Mouse (Mus musculus): ENCODE measurements around the gene Brd3. TPM values are rescaled to one million over a fixed set of nuclear protein-coding genes. Genes with fewer than 3 reads are reported as not detected.
"Not testable (repeated sequence)": the region's sequence is repeated elsewhere in the genome, so short reads cannot be mapped to it uniquely, and the experiment has no call there.

The Brd3 gene
- total RNA-seq, 2 experiments from 2014 or later, result 29.4 to 54.7 TPM

DNA sequence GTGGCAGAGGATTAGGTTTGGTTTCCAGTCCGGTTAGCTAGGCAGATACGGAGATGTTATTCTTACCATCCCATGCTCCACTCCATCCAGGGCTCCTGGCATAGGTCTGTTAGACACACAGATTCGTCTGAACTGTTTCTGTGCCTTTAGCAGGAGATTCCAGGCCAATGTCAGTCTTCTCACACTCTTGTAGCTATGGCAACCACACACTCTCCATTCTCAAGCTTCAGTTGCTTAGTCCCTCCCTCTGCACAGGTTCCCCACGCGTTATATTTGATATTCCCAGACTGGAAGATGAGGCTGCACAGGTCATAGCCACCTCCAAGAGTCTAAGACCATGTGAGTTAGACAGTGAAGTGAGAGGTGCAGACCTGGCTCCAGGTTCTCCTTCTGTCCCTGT is 6.4 kb upstream of the Brd3 start:
- ATAC-seq (replicated peaks; ENCODE audit: poor library complexity), result no peak

DNA sequence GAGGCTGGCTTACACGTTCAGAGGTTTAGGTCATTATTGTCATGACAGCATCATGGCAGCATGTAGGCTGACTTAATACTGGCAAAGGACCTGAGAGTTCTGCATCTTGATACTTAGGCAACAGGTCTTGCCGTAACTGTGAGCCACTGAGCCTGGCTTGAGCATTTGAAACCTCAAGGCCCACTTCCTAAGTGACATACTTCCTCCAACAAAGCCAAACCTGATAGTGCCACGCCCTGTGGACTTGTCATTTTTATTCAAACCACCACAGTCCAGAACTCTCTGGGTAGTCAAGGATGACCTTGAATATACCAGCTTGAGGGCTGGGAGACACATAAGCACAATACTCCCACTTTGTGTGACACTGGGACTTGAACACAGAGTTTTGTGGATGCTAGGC is 5.4 kb upstream of the Brd3 start:
- peak; percentile 28 for ATAC-seq (replicated peaks; ENCODE audit: poor library complexity)

DNA sequence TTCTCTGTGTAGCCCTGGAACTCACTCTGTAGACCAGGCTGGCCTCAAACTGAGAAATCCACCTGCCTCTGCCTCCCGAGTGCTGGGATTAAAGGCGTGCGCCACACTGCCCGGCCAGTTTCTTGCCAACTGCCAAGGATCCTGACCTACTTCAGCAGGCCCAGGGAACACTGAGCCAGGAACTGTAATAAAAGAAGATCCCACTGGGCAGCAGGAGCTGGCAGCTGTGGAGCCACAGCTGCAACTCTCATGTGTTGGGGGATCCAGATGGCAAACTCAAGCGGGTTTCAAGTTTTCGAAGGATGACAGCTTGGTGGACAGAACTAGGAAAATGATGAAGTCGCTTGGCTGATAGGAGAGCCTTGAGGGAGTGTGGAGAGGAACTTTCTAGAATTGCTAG is 3.2 kb upstream of the Brd3 start:
- no peak for ATAC-seq (replicated peaks; ENCODE audit: poor library complexity)

DNA sequence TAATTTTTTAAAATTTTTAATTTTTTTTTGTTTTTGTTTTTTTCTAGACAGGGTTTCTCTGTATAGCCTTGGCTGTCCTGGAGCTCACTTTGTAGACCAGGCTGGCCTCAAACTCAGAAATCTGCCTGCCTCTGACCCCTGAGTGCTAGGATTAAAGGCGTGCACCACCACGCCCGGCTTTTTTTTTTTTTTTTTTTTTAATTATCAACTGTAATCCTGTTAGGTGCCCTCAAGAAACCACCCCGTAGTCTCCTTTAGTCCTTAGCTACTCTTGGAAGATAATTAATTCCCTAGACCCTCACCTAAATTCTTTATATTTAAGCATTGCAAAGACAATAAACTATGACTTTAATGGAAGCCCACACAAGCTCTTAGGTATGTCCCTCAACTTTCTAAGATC is 804 bp downstream of the Brd3 start:
- ATAC-seq (replicated peaks; ENCODE audit: poor library complexity), result not testable (repeated sequence)

DNA sequence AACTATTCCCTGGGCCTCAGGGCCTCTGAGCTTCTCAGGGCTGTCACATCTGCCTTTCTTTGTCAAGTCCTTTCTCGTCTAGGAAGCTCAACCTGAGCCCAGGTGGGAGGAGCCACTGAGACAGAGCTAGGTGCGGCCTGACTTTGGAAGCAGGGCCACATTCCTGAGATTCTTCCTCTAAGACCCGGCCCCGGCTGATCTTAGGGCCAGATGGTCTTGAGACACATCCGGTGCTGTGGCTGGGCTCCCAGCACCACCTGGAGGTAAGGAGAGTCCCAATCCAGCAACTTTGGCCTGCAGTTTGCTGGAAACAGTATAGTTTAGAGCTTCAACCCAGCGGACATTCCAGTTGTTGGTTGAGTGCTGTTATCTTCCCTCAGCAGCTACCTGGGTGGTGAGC is 1.9 kb downstream of the Brd3 start:
- no peak for ATAC-seq (replicated peaks; ENCODE audit: poor library complexity)

DNA sequence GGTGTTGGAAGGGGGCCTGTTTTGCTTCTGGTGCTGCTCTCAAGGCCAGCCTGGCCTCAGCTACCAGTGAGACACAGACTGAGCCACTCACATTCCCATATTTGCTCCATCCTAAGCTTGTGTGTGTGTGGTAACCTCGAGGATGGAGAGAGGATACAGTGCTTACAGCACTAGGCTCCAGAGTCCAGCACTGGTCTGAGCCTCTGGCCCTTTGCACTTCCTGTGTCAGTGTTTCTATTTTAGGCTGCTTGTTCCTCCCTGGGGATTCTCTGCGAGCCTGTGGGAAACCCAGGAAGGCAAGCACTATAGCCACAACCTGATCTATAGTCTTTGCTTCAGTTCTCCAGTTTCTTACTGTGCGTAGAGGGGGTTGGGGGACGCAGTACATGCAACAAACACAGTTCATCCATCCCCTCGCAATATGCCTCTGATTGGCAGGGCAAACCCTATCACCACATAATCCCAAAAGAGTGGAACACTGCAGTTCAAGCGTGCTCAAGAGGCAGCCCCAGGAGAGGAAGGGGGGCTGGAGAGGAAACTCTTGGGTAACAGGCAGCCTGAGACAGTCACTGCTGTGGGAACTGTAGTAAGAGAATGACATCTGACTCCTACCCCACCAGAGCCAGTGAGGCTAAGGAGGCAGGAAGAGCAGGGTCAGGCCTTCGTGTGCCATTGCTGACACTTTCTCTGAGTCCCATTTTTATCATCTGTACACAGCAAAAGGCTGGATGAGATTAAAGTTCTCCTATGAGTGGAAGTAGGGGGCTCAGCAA is 3.2 kb downstream of the Brd3 start:
- peak; percentile 88 for ATAC-seq (replicated peaks; ENCODE audit: poor library complexity)

DNA sequence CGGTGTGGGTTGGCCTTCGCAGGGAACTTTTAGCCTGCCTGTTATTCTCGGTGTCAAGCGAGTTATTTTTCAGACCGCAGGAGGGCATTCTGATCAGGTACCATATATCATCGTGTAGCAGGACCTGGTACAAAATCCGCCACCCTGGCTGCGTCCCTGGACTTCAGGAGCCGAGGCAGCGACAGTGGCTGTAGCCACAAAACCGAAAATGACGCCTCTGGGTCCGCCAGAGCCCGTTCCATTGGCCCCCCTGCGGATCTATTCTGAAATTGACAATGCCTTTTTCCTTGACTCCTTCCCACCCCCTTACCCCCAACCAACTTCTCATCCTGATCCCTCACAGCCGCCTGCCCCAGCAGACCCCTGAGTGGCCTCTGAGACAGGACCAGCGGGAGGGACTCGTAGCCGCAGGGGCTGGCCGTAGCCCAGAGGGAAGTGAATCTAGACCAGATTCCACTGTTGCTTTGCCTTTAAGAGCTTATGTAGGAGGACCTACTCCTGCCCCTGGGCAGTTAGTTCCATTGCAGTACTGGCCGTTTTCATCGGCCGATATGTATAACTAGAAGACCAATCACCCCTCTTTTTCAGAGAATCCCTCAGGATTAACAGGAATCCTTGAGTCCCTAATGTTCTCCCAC is 11.0 kb downstream of the Brd3 start:
- 0 out of 2 replicates have a peak, but pooled peaks have one; percentile 17 for ATAC-seq (replicated peaks; ENCODE audit: poor library complexity)

DNA sequence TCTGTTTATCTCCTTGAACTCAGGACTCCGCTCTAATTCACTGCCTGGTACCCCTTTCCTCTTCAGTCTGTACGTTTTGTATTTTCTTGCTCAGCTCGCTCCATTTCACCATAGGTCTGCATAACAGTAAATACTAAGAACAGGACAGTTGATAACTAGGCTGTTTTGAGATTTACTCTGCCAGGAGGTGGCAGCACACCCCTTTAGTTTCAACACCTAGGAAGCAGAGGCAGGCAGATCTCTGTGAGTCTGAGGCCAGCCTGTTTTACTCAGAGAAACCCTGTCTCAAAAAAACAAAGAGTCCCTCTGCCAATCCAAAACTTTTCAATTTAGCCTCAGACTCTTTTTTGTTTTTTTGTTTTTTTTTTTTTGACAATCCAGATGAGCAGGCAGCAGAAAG is 13.5 kb downstream of the Brd3 start:
- ATAC-seq (replicated peaks; ENCODE audit: poor library complexity), result no peak

DNA sequence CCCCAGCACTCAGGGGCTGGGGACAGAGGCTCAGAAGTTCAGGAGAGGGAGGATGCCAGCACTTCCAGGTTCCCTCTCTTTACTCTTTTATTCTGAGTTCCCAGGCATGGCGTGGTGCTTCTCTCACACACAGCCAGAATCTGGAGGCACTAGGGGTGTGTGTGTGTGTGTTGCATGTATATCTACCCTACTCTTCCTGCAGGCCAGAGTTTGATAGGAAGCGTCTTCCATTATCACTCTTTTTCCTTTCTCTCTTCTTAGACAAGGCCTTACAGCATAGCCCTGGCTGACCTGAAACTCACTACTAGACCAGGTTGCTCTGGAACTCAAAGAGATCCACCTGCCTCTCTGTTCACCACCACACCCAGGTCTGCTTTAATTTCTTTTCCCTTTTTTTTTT is 16.5 kb downstream of the Brd3 start:
- no peak for ATAC-seq (replicated peaks; ENCODE audit: poor library complexity)

DNA sequence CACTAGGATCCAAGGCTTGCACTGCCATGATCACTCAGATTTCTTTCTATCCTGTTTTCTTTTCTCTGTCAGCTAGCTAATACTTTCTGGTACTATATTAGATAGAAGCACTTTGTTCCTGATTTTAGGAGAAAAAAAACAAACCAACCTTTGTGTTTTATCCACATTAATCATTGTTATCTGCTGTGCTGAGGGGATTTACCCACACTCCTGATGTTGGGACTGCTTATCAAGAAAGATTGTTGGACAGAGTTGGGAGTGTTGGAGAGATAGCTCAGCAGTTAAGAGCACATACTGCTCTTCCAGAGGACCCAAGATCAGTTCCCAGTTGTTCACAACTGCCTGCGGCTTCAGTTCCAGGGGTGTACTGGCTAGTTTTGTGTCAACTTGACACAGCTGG is 19.1 kb downstream of the Brd3 start:
- no peak for ATAC-seq (replicated peaks; ENCODE audit: poor library complexity)

DNA sequence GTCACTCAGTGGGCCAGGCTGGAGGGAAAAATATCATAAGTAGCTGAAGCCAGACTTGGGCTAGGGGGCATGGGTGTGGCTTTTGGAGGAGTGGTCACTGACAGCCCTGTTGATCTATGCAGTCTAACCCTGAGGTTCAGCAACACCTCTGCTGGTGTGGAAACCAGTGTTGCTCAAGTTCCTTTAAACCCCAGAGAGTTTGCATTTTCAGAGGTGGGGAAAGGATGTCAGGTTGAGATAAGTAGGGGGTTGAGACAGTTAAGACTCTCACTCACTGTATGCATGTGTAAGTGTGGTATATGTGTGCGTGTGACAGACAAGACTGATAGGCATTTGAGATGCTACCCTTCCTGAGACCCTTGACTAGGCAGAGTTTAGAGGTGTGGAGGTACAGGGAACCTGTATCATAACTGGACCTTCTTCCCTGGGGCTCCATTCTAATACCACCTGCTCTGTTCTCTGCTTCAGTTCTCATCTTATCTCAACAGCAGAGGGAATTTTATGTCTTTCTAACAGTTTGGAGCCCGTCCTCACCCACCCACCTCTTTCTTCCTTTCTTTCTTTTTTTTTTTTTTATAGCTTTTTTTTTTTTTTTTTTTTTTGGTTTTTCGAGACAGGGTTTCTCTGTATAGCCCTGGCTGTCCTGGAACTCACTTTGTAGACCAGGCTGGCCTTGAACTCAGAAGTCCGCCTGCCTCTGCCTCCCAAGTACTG is 20.0 kb downstream of the Brd3 start:
- peak; percentile 90 for ATAC-seq (replicated peaks; ENCODE audit: poor library complexity)

DNA sequence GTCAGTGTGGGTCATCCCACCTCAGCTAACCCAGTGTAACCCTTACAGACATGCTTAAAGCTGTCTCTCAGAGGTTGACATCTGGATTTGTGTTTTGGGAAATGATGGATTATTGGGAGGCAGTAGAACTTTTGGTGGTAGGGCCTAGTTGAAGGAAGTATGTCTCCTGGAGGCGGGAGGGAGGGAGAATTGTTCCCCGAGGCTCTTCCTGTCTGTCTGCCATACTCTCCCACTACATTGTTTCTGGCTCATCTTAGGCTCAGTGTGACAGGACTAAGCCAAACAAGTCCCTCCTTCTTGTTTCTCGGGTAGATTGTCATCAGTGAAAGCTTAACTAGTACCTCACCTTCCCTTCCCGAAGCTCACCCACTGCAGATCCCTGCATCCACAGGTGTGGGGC is 20.7 kb downstream of the Brd3 start:
- ATAC-seq (replicated peaks; ENCODE audit: poor library complexity), result no peak

DNA sequence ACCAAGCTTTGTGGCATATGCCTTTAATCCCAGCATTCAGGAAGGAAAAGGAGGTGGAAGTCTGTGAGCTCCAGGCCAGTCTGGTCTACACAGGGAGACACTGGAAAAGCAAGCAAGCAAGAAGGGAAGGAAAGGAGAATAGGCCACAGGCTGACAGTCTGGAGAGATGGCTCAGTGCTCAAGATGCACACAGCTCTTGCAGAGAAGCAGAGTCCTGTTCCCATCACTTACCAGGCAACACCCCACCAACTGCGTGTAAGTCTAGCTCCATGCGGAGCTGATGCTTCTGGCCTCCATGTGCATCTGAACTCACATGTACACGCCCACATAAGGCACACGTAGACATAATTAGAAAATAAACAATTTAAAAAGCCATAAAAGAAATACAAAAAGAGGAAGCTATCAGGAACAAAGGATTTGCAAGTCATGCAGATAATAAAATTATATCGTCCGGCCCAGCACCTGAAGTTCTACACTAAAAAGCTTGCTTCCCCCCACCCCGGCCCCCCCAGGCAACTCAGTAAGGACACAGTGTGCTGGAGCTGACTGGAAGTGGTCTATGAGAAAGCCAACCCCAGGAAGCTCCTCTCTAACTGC is 25.1 kb downstream of the Brd3 start:
- ATAC-seq (replicated peaks; ENCODE audit: poor library complexity), result 0 out of 2 replicates have a peak, but pooled peaks have one; percentile 18

DNA sequence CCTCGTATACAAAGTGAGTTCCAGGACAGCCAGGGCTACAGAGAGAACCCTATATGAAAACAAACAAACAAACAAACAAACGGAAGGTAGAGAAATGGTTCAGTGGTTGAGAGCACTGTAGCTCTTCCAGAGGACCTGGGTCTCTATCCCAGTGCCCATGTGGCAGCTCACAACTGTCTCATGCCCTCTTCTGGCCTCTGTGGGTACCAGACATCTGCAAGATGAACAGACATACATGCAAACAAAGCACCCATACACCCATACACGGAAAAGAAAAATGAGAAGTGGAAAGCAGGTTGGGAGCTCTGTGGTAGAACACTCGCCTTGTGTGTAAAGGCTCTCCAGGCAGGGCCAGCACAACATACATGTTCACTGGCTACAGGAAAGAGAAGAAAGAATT is 27.1 kb downstream of the Brd3 start:
- peak; percentile 51 for ATAC-seq (replicated peaks; ENCODE audit: poor library complexity)

DNA sequence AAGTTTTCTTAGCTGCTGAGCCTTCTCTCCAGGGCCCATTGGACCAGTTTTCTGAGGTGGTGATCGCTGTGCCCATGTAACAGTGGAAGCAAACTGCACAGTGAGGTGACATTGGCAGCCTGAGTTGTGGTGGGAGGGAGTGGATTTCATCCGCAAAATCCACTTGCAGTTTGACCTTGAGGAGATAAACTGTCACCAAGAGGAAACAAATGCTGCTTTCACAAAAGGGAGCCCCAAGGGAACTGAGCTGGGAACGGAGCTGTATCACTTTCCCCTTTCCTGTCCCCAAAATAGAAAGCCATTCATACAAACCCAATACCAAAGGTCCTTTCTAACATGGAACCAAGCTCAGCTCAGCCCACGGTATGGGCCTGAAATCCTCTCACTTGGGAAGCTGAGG is 27.6 kb downstream of the Brd3 start:
- ATAC-seq (replicated peaks; ENCODE audit: poor library complexity), result no peak

DNA sequence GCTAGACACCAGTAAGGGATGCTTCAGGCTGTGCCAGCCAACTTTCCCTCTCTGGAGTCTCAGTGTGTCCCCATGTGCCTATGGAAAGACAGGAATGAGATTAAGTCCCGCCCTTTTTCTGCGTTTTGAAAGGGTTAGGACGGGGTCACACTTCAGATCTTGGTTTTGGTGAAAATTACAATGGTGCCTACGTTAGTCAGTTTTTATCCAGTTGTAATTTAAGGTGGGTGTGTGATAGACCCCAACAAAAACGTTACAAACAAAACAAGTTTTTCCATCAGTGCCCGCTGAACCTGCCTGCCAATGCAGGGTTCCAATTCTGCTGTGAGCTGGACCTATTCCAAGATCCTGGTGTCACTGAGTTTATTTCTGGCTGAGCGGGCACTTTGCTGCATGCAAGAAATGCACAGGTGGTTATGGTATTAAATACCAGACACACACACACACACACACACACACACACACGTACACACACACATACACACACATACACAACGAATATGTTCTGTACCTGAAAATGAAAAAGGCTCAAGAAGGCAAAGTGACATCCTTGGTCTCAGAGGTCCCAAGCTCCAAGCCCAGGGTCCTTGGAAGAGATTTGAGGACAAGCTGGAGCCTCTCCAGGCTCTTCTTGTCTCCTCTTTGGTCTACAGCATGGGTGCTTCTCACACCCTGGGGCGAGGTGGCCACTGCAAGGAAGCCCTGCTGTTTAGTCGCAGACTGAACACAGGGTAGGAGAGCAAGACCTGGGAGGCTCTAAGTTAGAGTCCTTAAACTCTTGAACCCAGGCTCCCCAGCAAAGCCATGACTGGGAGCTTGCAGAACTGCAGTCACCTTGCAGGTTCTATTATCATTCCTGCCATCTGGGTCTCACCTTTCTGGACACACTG is 30.9 kb downstream of the Brd3 start:
- ATAC-seq (replicated peaks; ENCODE audit: poor library complexity), result no peak

DNA sequence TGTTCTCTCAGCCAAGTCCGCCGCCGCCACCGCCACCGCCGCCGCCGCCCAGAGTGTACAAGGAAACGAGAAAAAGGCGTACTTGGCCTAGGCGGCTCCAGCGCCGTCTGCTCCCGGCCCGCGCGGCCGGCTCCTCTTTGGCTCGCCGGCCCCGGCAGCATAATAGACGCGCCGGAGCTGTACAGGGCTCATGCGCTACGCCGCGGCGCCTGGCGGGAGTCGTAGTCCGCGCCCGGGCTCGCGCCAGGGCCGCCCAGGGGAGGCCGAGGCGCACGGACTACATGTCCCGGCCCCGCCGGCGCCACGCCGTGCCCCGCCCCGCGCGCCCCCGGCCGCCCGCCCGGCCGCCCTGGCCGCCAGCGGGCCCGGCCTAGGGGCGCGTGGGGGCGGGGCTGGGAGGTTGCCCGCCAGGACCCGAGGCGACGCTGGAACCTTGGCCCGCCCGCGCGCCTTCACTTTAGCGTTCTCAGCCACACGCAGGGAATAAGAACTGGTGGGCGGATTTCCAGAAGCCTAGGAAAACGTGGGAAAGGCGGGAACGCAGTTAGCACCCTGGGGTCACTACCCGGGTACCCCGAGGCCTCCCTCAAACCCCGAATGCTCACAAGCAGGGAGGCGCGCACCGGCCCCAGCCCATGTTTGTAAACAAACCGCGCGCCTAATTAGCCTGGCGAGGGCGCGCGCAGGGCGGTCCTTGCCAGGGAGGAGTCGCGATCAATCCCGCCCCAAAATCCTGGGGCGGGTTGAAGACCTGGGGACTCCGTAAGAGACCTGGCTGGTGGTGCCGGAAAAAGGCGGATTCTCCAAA is 31.8 kb downstream of the Brd3 start:
- peak; percentile 70 for ATAC-seq (replicated peaks; ENCODE audit: poor library complexity)

DNA sequence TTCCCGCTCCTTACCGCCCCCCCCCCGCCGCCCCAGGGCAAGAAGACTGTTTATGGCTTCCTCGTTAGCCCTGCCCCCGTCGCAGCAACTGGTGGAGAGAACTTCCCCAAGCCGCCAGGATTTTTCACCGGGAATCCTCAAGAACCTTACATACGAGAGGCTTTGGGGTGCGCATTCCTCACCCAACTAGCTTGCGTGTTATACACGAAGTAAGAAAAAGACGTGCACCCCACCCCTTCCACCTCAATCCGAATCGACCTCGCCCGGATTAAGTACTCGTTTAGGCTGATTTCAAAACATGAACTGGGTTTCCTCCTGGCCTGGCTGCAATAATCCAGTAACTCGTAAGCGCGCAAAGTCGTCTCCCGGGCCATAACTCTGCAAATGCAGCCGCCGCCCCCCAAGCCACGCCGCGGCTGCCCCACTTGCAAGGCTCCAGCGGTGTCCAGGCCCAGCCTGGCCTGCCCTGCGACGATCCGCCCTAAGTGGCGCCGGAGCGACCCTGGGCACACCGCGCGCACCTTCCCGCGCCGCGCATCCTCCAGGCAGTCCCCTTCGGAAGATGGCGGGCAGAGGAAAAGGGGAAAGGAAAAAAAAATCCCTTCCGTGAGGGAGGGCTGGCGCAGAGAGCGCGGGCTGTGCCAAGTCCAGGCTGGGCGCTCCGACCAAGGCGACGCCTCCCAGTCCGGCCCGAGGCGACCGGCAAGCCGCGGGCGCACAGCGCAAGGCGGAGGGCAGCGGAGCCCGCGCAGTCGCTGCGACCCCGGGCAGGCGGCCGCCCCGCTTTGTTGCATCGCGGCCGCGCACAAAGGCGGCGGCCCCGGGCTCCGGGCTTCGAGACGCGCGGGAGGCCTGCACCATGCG is 32.6 kb downstream of the Brd3 start:
- no peak for ATAC-seq (replicated peaks; ENCODE audit: poor library complexity)

DNA sequence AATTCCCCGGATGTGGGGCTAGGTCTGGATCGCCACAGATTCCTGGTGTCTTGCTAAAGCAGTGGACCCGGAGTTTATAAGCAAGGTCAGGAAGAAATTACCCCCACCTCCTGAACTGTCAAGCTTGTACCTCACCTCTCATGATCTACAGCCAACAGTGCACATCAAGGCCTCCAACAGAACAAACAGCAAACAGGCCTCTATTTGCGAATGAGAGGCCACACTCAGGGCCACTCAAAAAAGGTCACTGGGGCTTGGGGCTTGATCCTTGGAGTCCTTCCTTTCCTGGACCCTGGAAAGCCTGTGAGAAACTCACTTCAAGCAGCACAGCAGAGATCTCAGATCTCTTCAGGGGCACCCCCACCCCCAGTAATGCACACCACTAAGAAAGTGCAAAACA is 33.6 kb downstream of the Brd3 start:
- ATAC-seq (replicated peaks; ENCODE audit: poor library complexity), result no peak
